Mouse (Mus musculus) forebrain, embryonic 16.5 days (tissue): ENCODE measurements at regions not wholly inside any gene's neighbourhood (a gene's known extent, or its start where the extent isn't known, plus 50 kb on each side); places are given as distances from the start of the nearest gene placed in this dataset.

Source experiments
- ATAC-seq: fragments of 200-750 bp; cut with Nextera tagmentation; 2 replicates; pipeline ENCODE4 v1.8.0; 2017; ENCODE audit warnings: mild to moderate bottlenecking, moderate library complexity
- H3K27ac ChIP-seq: fragments of 300-500 bp; sonication (generic); 2 replicates; pipeline ENCODE4 v1.5.1; 2014; ENCODE audit warnings: low read length, control low read depth
- H3K27me3 ChIP-seq: fragments of 300-500 bp; sonication (generic); replicated peaks from 2 replicates; pipeline ENCODE4 v1.6.1; 2014; ENCODE audit warnings: low read length; ENCODE audit not compliant: control insufficient read depth, insufficient read depth
- H3K36me3 ChIP-seq: fragments of 300-500 bp; sonication (generic); 2 replicates; pipeline ENCODE4 v1.6.1; 2014; ENCODE audit not compliant: control insufficient read depth, insufficient read depth
- H3K4me1 ChIP-seq: fragments of 300-500 bp; sonication (generic); replicated peaks from 2 replicates; pipeline ENCODE4 v1.6.1; 2014; ENCODE audit warnings: low read length; ENCODE audit not compliant: control insufficient read depth, insufficient read depth
- H3K4me2 ChIP-seq: fragments of 300-500 bp; sonication (generic); 2 replicates; pipeline ENCODE4 v1.6.1; 2014; ENCODE audit warnings: mild to moderate bottlenecking, low read length, control low read depth
- H3K4me3 ChIP-seq: fragments of 300-500 bp; sonication (generic); replicated peaks from 2 replicates; pipeline ENCODE4 v1.5.1; 2014; ENCODE audit warnings: mild to moderate bottlenecking, low read length, control low read depth
- H3K9ac ChIP-seq: fragments of 300-500 bp; sonication (generic); replicated peaks from 2 replicates; pipeline ENCODE4 v1.6.1; 2014; ENCODE audit warnings: low read depth, low read length, control low read depth
- H3K9me3 ChIP-seq: fragments of 300-500 bp; sonication (generic); 2 replicates; pipeline ENCODE4 v1.6.1; 2016; ENCODE audit warnings: low read length; ENCODE audit not compliant: control insufficient read depth
- WGBS: fragments of 180-500 bp; shearing (Covaris S2); extraction: QIAGEN DNeasy Blood & Tissue Kit; methylation state at CpG from one replicate; pipeline ENCODE4 v1.1.7; 2014; 5-methylcytosine and 5-hydroxymethylcytosine counted together

- Histone ChIP-seq H3K4me2 (peak overlapping the region; percentile 47), H3K27ac (no peak overlapping the region), H3K27me3 (no peaks in the 10 kb centered on the region), H3K9ac (no peak overlapping the region), H3K4me1 (no peaks in the 10 kb centered on the region), H3K4me3 (peak overlapping the region; percentile 30), H3K9me3 (peaks cover 31% of the 10 kb centered on the region), H3K36me3 (no peaks in the 10 kb centered on the region)
- ATAC-seq: peak; percentile 49; the same call in 1 of the 2 replicates
- 48% methylated on average over 29 of the region's 29 CpGs for WGBS
These were observed 72.5 kb downstream of the Rtl1 start for GRCm38 (mm10) chr12:109527414-109528262.

GRCm38 (mm10) chr12:109525613-109526012 is 73.0 kb downstream of the Dlk1 start:
- peaks cover 31% of the 10 kb centered on the region for H3K9me3 ChIP-seq
- H3K36me3 ChIP-seq: no peaks in the 10 kb centered on the region
- no peaks in the 10 kb centered on the region for H3K27me3 ChIP-seq
- ATAC-seq: no peak
- no peaks in the 10 kb centered on the region for H3K4me1 ChIP-seq
- H3K27ac ChIP-seq: no peak overlapping the region
- no peak overlapping the region for H3K4me2 ChIP-seq
- H3K9ac ChIP-seq: no peak overlapping the region
- WGBS: 75% methylated on average over 9 of the region's 9 CpGs
- H3K4me3 ChIP-seq: no peak overlapping the region

GRCm38 (mm10) chr12:109521199-109521780 is 68.7 kb downstream of the Dlk1 start:
- ATAC-seq: no peak
- 83% methylated on average over 5 of the region's 5 CpGs for WGBS
- peaks cover 3% of the 10 kb centered on the region; the same call in 1 of the 2 replicates for H3K27me3 ChIP-seq

GRCm38 (mm10) chr12:109520414-109520813 is 67.8 kb downstream of the Dlk1 start:
- ATAC-seq: no peak
- Histone ChIP-seq H3K9ac (no peak overlapping the region), H3K27me3 (peaks cover 3% of the 10 kb centered on the region; the same call in 1 of the 2 replicates), H3K36me3 (no peaks in the 10 kb centered on the region), H3K9me3 (no peaks in the 10 kb centered on the region), H3K4me2 (no peak overlapping the region), H3K4me3 (no peak overlapping the region), H3K27ac (no peak overlapping the region), H3K4me1 (no peaks in the 10 kb centered on the region; the same call in 1 of the 2 replicates)
- WGBS: 6% methylated on average over 8 of the region's 8 CpGs

More at GRCm38 (mm10) chr12:109521199-109521780, 68.7 kb downstream of the Dlk1 start:
- no peak overlapping the region for H3K4me3 ChIP-seq
- H3K4me2 ChIP-seq: no peak overlapping the region
- peaks cover 3% of the 10 kb centered on the region for H3K9me3 ChIP-seq
- no peaks in the 10 kb centered on the region; the same call in 1 of the 2 replicates for H3K4me1 ChIP-seq
- no peaks in the 10 kb centered on the region for H3K36me3 ChIP-seq
- no peak overlapping the region for H3K9ac ChIP-seq
- H3K27ac ChIP-seq: no peak overlapping the region

GRCm38 (mm10) chr12:109519838-109520237 is 67.2 kb downstream of the Dlk1 start:
- Histone ChIP-seq H3K27ac (no peak overlapping the region), H3K9me3 (no peaks in the 10 kb centered on the region), H3K4me2 (no peak overlapping the region), H3K36me3 (no peaks in the 10 kb centered on the region), H3K4me3 (no peak overlapping the region), H3K9ac (no peak overlapping the region), H3K27me3 (peaks cover 3% of the 10 kb centered on the region; the same call in 1 of the 2 replicates), H3K4me1 (no peaks in the 10 kb centered on the region; the same call in 1 of the 2 replicates)
- ATAC-seq: no peak
- WGBS: 41% methylated on average over 5 of the region's 5 CpGs

- Histone ChIP-seq H3K4me3 (no peak overlapping the region), H3K9ac (no peak overlapping the region), H3K9me3 (no peaks in the 10 kb centered on the region), H3K27ac (no peak overlapping the region), H3K4me1 (no peaks in the 10 kb centered on the region; the same call in 1 of the 2 replicates), H3K4me2 (no peak overlapping the region), H3K36me3 (no peaks in the 10 kb centered on the region), H3K27me3 (peaks cover 3% of the 10 kb centered on the region; the same call in 1 of the 2 replicates)
- 11% methylated on average over 7 of the region's 7 CpGs for WGBS
- no peak for ATAC-seq
These were observed 65.9 kb downstream of the Dlk1 start for GRCm38 (mm10) chr12:109518413-109519021.

GRCm38 (mm10) chr12:109517764-109518163 is 65.1 kb downstream of the Dlk1 start:
- Histone ChIP-seq H3K27me3 (peaks cover 3% of the 10 kb centered on the region; the same call in 1 of the 2 replicates), H3K36me3 (no peaks in the 10 kb centered on the region), H3K4me2 (no peak overlapping the region), H3K4me3 (no peak overlapping the region), H3K9ac (no peak overlapping the region), H3K9me3 (no peaks in the 10 kb centered on the region), H3K4me1 (no peaks in the 10 kb centered on the region; the same call in 1 of the 2 replicates), H3K27ac (no peak overlapping the region)
- WGBS: 54% methylated on average over 7 of the region's 7 CpGs
- no peak for ATAC-seq

GRCm38 (mm10) chr12:109516961-109517360 is 64.3 kb downstream of the Dlk1 start:
- no peak overlapping the region for H3K27ac ChIP-seq
- no peaks in the 10 kb centered on the region for H3K9me3 ChIP-seq
- no peak for ATAC-seq
- peaks cover under 1% of the 10 kb centered on the region; the same call in 1 of the 2 replicates for H3K4me1 ChIP-seq
- no peak overlapping the region for H3K4me3 ChIP-seq
- H3K27me3 ChIP-seq: peaks cover 3% of the 10 kb centered on the region; the same call in 1 of the 2 replicates
- H3K36me3 ChIP-seq: no peaks in the 10 kb centered on the region
- 77% methylated on average over 4 of the region's 4 CpGs for WGBS
- H3K9ac ChIP-seq: no peak overlapping the region
- H3K4me2 ChIP-seq: no peak overlapping the region

GRCm38 (mm10) chr12:109514292-109514818 is 61.7 kb downstream of the Dlk1 start:
- Histone ChIP-seq H3K4me2 (no peak overlapping the region), H3K4me1 (peaks cover 20% of the 10 kb centered on the region), H3K36me3 (no peaks in the 10 kb centered on the region), H3K9ac (no peak overlapping the region), H3K4me3 (no peak overlapping the region), H3K27me3 (peaks cover 3% of the 10 kb centered on the region; the same call in 1 of the 2 replicates), H3K9me3 (no peaks in the 10 kb centered on the region), H3K27ac (no peak overlapping the region)
- ATAC-seq: no peak
- WGBS: 94% methylated on average over 9 of the region's 9 CpGs
